Mouse (Mus musculus) stomach, embryonic 15.5 days (tissue): ENCODE measurements at regions not wholly inside any gene's neighbourhood (a gene's known extent, or its start where the extent isn't known, plus 50 kb on each side); places are given as distances from the start of the nearest gene placed in this dataset.

Experiments
- ATAC-seq: fragments of 200-750 bp; cut with Nextera tagmentation; 2 replicates; pipeline ENCODE4 v1.8.0; 2017; ENCODE audit warnings: low read depth, moderate number of reproducible peaks, moderate TSS enrichment; ENCODE audit not compliant: insufficient read depth, low FRiP score
- H3K27ac ChIP-seq: fragments of 300-500 bp; sonication (generic); 2 replicates; pipeline ENCODE4 v1.5.1; 2015; ENCODE audit warnings: mild to moderate bottlenecking, inconsistent platforms
- H3K27me3 ChIP-seq: fragments of 300-500 bp; sonication (generic); replicated peaks from 2 replicates; pipeline ENCODE4 v1.6.1; 2015; ENCODE audit warnings: inconsistent platforms
- H3K36me3 ChIP-seq: fragments of 300-500 bp; sonication (generic); 2 replicates; pipeline ENCODE4 v1.6.1; 2015; ENCODE audit warnings: inconsistent platforms
- H3K4me1 ChIP-seq: fragments of 300-500 bp; sonication (generic); 2 replicates; pipeline ENCODE4 v1.6.1; 2015; ENCODE audit warnings: inconsistent platforms
- H3K4me2 ChIP-seq: fragments of 300-500 bp; sonication (generic); 2 replicates; pipeline ENCODE4 v1.6.1; 2015; ENCODE audit warnings: mild to moderate bottlenecking, inconsistent platforms
- H3K4me3 ChIP-seq: fragments of 300-500 bp; sonication (generic); replicated peaks from 2 replicates; pipeline ENCODE4 v1.5.1; 2015; ENCODE audit warnings: inconsistent platforms
- H3K9ac ChIP-seq: fragments of 300-500 bp; sonication (generic); 2 replicates; pipeline ENCODE4 v1.6.1; 2015; ENCODE audit warnings: inconsistent platforms
- H3K9me3 ChIP-seq: fragments of 300-500 bp; sonication (generic); 2 replicates; pipeline ENCODE4 v1.6.1; 2016; ENCODE audit warnings: inconsistent platforms
- WGBS: fragments of 180-500 bp; shearing (Covaris S2); methylation state at CpG from one replicate; pipeline ENCODE4 v1.1.7; 2015; 5-methylcytosine and 5-hydroxymethylcytosine counted together

- H3K27ac ChIP-seq: no peak overlapping the region
- ATAC-seq: no peak
- H3K4me2 ChIP-seq: 0 out of 2 replicates have a peak overlapping the region, but pooled peaks have one; percentile 14
- H3K9ac ChIP-seq: no peak overlapping the region
- no peaks in the 10 kb centered on the region for H3K9me3 ChIP-seq
- no peaks in the 10 kb centered on the region for H3K27me3 ChIP-seq
- WGBS: 48% methylated on average over 21 of the region's 21 CpGs
- no peak overlapping the region for H3K4me3 ChIP-seq
- H3K4me1 ChIP-seq: no peaks in the 10 kb centered on the region
- no peaks in the 10 kb centered on the region for H3K36me3 ChIP-seq
Observed at GRCm38 (mm10) chr15:51635129-51635920, 2249.4 kb upstream of the Gm7489 start.

GRCm38 (mm10) chr15:51637570-51637969, 2247.1 kb upstream of the Gm7489 start:
- no peak for ATAC-seq
- Histone ChIP-seq H3K4me3 (no peak overlapping the region), H3K9me3 (no peaks in the 10 kb centered on the region)

DNA sequence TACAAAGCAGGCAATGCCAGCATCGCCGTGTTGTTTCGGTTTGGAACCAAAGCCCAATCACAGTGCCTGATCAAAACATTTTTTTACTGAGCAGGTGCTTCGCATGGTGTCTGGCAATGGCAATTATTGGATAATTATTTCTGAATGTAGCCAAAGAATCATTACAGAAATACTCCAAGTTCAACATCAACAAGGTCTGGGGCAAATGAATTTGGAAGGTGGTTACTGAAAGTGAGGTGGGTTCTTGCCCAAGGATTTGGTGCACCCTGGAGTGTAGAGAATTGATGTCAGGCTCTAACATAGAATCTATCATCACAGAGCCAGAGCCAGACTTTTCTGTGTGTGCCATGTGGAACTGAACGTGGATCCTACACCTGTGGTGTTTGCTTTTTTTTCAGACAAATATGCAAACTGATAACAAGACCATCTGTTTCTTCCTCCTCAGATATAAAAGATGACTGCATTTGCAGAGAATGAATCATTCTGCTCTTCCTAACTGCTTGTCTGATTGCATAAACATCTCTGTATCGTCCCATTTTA, 2240.9 kb upstream of the Gm7489 start:
- Histone ChIP-seq H3K4me3 (no peak overlapping the region), H3K4me2 (no peak overlapping the region)
- 72% methylated on average over 6 of the region's 6 CpGs for WGBS

More at GRCm38 (mm10) chr15:51637570-51637969, 2247.1 kb upstream of the Gm7489 start:
- no peak overlapping the region for H3K9ac ChIP-seq
- no peak overlapping the region for H3K27ac ChIP-seq
- H3K4me1 ChIP-seq: no peaks in the 10 kb centered on the region
- no peaks in the 10 kb centered on the region for H3K27me3 ChIP-seq
- no peaks in the 10 kb centered on the region for H3K36me3 ChIP-seq
- WGBS: 94% methylated on average over 1 of the region's 1 CpGs
- H3K4me2 ChIP-seq: no peak overlapping the region

GRCm38 (mm10) chr15:51646304-51646703, 2238.4 kb upstream of the Gm7489 start:
- Histone ChIP-seq H3K4me1 (no peaks in the 10 kb centered on the region), H3K9me3 (no peaks in the 10 kb centered on the region), H3K27ac (no peak overlapping the region), H3K9ac (no peak overlapping the region), H3K36me3 (no peaks in the 10 kb centered on the region), H3K4me2 (no peak overlapping the region), H3K27me3 (no peaks in the 10 kb centered on the region), H3K4me3 (no peak overlapping the region)
- whole genome bisulfite sequencing: 46% methylated on average over 2 of the region's 2 CpGs
- no peak for ATAC-seq

More for the DNA sequence above, 2240.9 kb upstream of the Gm7489 start:
- ATAC-seq: no peak
- Histone ChIP-seq H3K36me3 (no peaks in the 10 kb centered on the region), H3K27ac (no peak overlapping the region), H3K9ac (no peak overlapping the region), H3K27me3 (no peaks in the 10 kb centered on the region), H3K4me1 (no peaks in the 10 kb centered on the region), H3K9me3 (no peaks in the 10 kb centered on the region)

- H3K9me3 ChIP-seq: no peaks in the 10 kb centered on the region
- H3K27ac ChIP-seq: no peak overlapping the region
- 56% methylated on average over 4 of the region's 4 CpGs for WGBS
- no peak for ATAC-seq
- no peaks in the 10 kb centered on the region for H3K4me1 ChIP-seq
- no peak overlapping the region for H3K4me3 ChIP-seq
- H3K36me3 ChIP-seq: no peaks in the 10 kb centered on the region
- no peak overlapping the region for H3K9ac ChIP-seq
- H3K4me2 ChIP-seq: no peak overlapping the region
- H3K27me3 ChIP-seq: no peaks in the 10 kb centered on the region
Observed at GRCm38 (mm10) chr15:51652497-51652896, 2232.2 kb upstream of the Gm7489 start.

DNA sequence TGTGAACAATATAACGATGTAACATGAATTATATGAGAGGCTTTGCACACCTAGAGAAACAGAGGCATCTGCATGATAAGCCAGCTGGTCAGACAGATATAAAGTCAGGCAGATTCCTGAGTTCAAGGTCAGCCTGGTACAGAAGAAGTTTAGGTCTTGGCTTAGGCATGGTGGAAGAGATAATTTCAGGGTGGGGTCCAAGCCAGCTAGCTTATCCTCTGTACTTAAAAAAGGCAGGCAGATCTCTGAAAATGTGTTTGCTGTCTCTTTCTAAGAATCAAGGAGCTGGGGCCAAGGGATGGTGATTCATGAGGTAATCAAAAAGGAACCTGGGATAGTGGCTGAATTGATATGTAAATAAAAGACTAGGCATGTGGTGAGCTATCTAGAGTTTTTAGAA, 2227.1 kb upstream of the Gm7489 start:
- Histone ChIP-seq H3K4me3 (no peak overlapping the region), H3K9me3 (no peaks in the 10 kb centered on the region), H3K27ac (no peak overlapping the region), H3K27me3 (no peaks in the 10 kb centered on the region), H3K36me3 (no peaks in the 10 kb centered on the region), H3K9ac (no peak overlapping the region), H3K4me2 (no peak overlapping the region), H3K4me1 (no peaks in the 10 kb centered on the region)
- no peak for ATAC-seq
- 90% methylated on average over 1 of the region's 1 CpGs for WGBS

- Histone ChIP-seq H3K27me3 (no peaks in the 10 kb centered on the region), H3K4me1 (no peaks in the 10 kb centered on the region), H3K4me3 (no peak overlapping the region), H3K9me3 (no peaks in the 10 kb centered on the region), H3K9ac (no peak overlapping the region), H3K36me3 (no peaks in the 10 kb centered on the region), H3K27ac (no peak overlapping the region), H3K4me2 (no peak overlapping the region)
- ATAC-seq: no peak
- 70% methylated on average over 3 of the region's 3 CpGs for WGBS
Observed at GRCm38 (mm10) chr15:51668340-51668739, 2216.4 kb upstream of the Gm7489 start.

DNA sequence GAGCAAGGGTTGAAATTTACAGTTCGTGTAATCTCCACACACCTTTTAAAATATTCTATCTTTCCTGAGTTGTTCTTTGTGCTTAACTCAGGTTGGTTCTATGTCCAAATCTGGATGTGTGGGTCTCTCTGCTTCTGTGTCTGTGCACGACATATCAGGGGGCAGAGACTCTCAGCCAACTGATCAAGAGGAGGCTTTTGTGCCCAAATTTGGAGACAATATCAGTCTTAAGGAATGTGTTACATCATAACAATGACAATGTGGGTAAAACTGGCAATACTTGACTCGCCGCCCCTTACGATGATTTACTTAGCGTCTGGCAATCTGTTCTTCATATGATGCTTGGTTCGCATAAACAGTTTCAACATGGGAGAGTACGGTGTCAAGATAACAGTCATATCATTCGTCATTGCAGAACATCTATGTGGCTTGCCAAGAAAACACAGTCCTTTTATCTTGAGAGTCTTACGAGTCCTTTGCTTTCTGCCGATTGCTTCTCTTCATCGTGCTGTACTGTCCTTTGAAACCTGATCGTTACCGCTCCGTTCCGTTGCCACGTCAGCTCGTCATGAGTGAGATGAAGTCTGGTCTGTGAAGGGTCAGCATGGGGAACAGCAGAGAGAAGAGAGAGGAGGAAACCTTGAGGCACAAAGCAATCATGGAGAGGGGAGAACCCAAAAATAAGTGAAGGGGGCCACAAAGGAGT, 2212.9 kb upstream of the Gm7489 start:
- H3K27ac ChIP-seq: no peak overlapping the region
- no peak for ATAC-seq
- no peaks in the 10 kb centered on the region for H3K4me1 ChIP-seq
- no peak overlapping the region for H3K9ac ChIP-seq
- H3K4me2 ChIP-seq: peak overlapping the region; percentile 8; the same call in 1 of the 2 replicates
- WGBS: 49% methylated on average over 18 of the region's 18 CpGs
- H3K36me3 ChIP-seq: no peaks in the 10 kb centered on the region
- no peak overlapping the region for H3K4me3 ChIP-seq
- no peaks in the 10 kb centered on the region for H3K9me3 ChIP-seq
- H3K27me3 ChIP-seq: no peaks in the 10 kb centered on the region

- H3K4me2 ChIP-seq: no peak overlapping the region
- H3K27me3 ChIP-seq: no peaks in the 10 kb centered on the region
- no peak overlapping the region for H3K4me3 ChIP-seq
- no peak overlapping the region for H3K9ac ChIP-seq
- no peaks in the 10 kb centered on the region for H3K4me1 ChIP-seq
- H3K36me3 ChIP-seq: no peaks in the 10 kb centered on the region
- WGBS: 88% methylated on average over 1 of the region's 1 CpGs
- no peaks in the 10 kb centered on the region for H3K9me3 ChIP-seq
- ATAC-seq: no peak
- H3K27ac ChIP-seq: no peak overlapping the region
Observed at GRCm38 (mm10) chr15:51673483-51673882, 2211.2 kb upstream of the Gm7489 start.

DNA sequence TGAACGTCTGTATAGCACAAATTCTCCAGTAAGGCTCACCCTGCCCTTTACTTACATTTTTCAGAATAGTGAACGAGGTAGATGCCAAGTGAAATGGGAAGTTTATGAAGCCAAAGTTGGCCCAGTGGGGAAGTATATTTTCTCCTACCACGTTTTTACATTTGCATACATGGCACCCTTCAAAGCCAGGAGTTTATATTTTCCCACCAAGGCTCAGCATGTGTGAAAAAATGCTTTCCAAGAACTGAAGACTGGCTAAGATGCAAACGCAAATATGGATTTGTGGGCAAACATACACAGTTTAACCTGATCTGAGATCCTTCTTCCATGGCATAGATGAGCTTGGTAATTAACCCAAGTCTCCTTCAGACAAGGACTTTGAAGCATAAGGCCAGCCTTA, 2209.4 kb upstream of the Gm7489 start:
- Histone ChIP-seq H3K9me3 (no peaks in the 10 kb centered on the region), H3K27ac (no peak overlapping the region), H3K4me3 (no peak overlapping the region), H3K4me1 (no peaks in the 10 kb centered on the region), H3K4me2 (no peak overlapping the region), H3K36me3 (no peaks in the 10 kb centered on the region), H3K9ac (no peak overlapping the region), H3K27me3 (no peaks in the 10 kb centered on the region)
- 64% methylated on average over 4 of the region's 4 CpGs for WGBS
- ATAC-seq: no peak

- Histone ChIP-seq H3K36me3 (no peaks in the 10 kb centered on the region), H3K27me3 (no peaks in the 10 kb centered on the region), H3K9me3 (no peaks in the 10 kb centered on the region), H3K4me1 (no peaks in the 10 kb centered on the region), H3K27ac (no peak overlapping the region), H3K9ac (no peak overlapping the region), H3K4me2 (no peak overlapping the region), H3K4me3 (no peak overlapping the region)
- ATAC-seq: no peak
- 77% methylated on average over 3 of the region's 3 CpGs for WGBS
Observed at GRCm38 (mm10) chr15:51676694-51677093, 2208.0 kb upstream of the Gm7489 start.

- Histone ChIP-seq H3K4me2 (no peak overlapping the region), H3K27ac (no peak overlapping the region), H3K36me3 (no peaks in the 10 kb centered on the region), H3K4me3 (no peak overlapping the region), H3K9me3 (no peaks in the 10 kb centered on the region), H3K9ac (no peak overlapping the region), H3K4me1 (no peaks in the 10 kb centered on the region), H3K27me3 (no peaks in the 10 kb centered on the region)
- 78% methylated on average over 4 of the region's 4 CpGs for WGBS
- ATAC-seq: no peak
Observed at GRCm38 (mm10) chr15:51677266-51677665, 2207.4 kb upstream of the Gm7489 start.
